Mouse (Mus musculus) kidney, postnatal 10 days (tissue): ENCODE data around the gene Nbeal2.

Experiments
- DNase-seq: peaks from one replicate; pipeline ENCODE4 v3.0.0; 2021; ENCODE audit warnings: mixed read lengths

The Nbeal2 gene

GRCm38 (mm10) chr9:110673107-110673752 is 19.3 kb upstream of the Nbeal2 start:
- DNase-seq: no peak

DNA sequence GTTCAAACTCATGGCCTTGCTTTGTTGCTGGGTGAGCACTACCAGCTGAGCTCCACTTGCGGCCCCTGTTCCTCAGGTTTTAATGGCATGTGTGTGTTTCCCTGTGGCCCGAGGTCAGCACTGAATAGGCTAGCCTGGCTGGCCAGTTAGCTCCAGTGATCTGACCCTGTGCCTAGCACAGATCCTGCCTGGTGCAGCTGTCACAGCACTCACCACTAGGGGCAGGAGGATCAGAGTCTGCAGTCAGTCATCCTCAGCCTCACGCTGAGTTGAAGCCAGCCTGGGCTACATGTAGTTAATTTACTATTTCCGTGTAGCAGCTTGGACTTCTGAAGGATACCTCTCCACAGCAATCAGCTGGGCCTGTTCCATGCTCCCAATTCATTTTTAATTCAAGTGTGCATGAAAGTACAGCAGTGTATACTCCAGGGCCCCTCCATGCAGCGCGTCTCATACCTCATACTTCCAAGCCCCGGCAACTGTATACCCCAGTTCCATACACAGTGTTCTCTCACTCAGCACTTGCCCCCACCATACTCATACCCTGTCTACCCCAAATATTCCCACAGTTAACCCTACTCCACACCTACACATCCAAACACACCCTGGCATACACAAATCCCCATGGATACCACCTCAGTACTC is 18.6 kb upstream of the Nbeal2 start:
- peak; percentile 65 for DNase-seq

DNA sequence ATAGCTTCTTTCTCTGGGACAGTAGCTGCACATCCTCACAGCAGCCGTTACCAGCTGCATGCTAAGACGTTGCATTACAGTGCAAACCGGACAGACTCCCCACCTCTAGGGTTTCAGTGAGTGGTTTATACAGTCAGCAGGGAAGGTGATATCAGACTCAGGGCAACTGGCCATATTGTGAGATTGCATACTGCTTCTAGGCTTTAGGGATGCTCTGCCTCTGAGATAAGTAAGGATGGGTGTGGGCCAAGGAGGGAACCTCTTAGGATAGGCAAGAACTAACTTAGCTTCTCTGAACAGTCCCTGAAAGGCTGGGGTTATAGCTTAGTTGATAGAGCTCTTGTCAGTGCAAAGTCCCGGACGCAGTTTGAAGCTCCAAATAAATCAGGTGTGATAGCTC is 15.8 kb upstream of the Nbeal2 start:
- DNase-seq: no peak

DNA sequence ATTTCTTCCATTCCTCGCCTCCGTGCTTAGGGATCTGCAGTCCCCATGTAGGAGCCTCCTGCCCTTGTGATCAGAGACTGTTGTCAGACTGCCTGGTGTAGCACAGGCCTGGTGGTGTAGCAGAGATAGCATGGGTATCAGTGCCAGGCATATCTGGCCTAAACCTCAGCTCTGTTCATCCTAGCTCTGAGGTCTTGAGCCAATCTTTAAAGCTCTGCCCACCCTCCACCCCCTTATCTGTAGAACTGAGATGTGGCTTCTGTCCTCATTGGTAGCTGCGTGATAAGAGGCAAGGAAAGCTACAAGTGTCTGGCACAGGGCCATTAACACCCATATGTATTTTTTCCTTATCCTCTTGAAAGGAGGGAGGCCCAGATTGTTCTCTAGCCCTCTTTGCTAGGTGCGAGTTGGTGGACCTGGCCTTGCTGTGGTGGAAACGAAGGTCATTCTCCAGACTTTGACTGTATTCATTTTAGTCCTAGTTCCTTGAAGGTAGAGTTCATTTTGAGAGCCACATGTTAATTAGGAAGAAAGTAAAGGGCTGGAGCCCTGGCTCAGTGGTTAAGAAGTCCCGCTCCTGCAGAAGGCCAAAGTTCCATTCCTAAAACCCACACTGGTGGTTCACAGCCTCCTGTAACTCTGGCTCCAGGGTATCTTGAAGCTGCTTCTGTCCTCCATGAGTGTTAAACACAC is 14.8 kb upstream of the Nbeal2 start:
- DNase-seq: no peak

DNA sequence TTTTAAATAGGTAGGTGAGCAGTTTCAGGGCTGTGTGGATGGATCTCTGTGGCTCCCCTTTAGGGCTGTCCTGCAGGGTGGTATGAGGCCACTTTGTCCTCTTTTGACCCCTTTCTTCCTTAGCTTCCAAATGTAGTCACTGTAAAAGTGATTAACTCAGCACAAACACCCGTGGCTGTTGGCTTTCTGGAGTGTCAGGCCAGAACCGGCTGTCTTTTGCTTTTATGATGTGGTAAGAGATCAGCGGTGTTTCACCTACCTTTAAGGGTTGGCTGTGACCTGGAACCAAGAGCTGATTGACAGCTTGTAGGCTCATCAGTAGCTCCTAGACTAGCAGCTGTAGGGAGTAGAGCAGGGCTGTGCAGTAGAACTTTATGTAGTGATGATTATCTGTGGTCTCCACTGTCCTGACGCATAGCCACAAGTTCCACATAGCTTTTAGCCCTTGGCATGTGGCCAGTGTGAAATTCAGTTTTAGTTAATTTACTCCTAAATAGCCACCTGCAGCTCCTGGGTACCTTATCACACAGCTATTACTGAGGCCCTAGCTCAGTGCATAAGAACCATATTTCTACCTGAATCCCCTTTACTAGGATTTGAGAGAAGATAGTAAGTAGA is 13.4 kb upstream of the Nbeal2 start:
- no peak for DNase-seq

DNA sequence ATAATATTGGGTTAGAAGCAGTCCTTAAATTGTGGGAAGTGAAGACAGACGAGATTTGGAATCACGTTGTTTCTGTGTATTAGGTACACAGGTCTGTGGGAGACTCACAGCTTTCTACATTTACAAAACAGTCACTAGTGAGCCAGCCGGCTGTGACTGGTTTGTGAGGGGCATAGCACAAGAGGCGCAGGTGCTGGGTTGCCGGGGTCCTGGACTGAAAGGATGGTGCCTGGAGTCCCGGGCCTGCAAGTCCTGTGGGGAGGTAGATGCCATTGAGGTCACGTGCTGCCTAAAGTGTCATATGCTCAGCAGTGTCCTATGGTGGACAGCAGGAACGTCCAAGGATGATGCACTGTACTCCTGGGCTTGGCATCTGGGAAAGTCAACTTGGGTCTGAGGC is 12.4 kb upstream of the Nbeal2 start:
- DNase-seq: no peak

DNA sequence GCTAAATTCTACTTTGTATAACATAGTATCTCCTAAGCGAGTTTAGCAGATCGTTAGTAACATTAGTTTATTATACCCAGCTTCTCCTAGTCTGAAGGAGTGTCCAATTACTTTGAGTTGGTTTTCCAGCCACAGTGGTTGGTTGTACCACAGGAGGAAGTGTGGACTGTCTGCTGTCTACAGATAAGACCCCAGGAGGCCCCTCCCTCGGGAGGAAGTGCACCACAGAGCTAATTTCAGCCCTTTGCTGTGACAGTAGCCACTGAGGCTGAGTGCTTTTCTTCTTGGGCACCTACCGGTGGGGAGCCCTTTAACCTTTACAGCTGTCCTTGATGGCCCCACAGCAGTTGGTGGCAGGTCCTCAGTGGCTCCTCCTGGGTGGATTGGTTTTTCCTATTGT is 12.0 kb upstream of the Nbeal2 start:
- DNase-seq: no peak

DNA sequence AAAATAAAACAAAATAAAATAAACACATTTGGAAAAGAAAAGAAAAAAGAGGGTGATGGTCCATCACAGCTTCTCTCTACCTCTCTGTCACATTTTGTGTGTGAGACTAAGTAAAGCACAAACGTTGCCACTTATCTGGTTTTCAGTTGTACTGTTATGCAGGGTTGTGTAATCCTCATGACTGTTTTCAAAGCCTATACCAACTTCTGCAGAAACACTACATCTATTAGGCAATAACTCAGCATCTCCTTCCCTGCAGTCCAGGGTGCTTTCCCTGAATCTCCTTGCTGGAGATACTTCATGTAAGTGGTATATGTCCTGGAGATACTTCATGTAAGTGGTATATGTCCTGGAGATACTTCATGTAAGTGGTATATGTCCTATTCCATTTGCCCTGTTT is 8.9 kb upstream of the Nbeal2 start:
- DNase-seq: no peak

- DNase-seq: no peak
These were observed 7.1 kb upstream of the Nbeal2 start for GRCm38 (mm10) chr9:110660856-110661612.

GRCm38 (mm10) chr9:110660208-110660607 is 6.2 kb upstream of the Nbeal2 start:
- DNase-seq: no peak

GRCm38 (mm10) chr9:110659521-110659920 is 5.6 kb upstream of the Nbeal2 start:
- DNase-seq: no peak

DNA sequence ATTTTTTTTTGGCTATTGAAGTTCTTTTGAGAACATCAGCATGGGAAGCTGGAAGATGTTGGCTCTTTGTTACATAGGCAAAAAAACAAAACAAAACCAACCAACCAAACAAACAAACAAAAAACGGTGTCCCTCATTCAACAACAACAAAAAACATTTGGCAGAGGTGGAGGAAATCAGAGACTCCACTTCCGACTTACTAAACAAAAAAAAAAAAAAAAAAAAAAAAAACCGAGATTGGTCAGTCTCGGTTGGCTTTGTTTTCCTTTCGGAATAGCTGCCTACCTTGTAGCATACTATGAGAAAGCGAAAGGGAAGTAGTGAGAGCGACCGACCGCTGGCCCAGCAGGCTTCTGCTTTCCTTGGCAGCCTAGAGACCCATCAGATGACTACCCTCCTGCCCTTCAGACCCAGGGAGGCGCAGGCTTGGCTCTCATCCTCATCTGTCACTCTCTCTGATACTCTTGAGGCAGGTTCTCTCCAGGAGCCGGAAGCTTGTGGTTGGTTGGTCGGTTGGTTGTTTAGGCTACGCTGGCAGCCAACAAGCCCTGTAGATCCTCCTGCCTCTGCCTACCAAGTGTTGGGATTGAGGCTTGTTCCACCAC is 3.6 kb upstream of the Nbeal2 start:
- DNase-seq: peak; percentile 62

- DNase-seq: peak; percentile 96
These were observed 2.6 kb upstream of the Nbeal2 start, which contains the start of gene Ccdc12 for GRCm38 (mm10) chr9:110656249-110657221. Gene Ccdc12, plus strand, starts transcription at chr9:110656503.

DNA sequence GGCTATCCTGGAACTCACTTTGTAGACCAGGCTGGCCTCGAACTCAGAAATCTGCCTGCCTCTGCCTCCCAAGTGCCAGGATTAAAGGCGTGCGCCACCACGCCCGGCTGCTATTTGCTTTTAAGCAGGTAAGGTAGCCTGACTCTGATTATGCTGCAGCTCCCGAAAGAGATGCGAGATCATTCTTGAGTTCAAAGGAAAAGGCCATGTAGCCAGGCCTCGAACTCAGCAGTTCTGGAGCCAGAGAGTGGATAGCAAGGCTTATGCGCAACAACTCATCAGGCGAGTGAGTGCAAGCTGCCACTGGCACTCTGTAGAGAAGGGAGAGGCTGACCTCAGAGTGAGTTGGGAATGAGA is 1.7 kb upstream of the Nbeal2 start:
- no peak for DNase-seq

GRCm38 (mm10) chr9:110654726-110655650 is 1.0 kb upstream of the Nbeal2 start:
- no peak for DNase-seq

DNA sequence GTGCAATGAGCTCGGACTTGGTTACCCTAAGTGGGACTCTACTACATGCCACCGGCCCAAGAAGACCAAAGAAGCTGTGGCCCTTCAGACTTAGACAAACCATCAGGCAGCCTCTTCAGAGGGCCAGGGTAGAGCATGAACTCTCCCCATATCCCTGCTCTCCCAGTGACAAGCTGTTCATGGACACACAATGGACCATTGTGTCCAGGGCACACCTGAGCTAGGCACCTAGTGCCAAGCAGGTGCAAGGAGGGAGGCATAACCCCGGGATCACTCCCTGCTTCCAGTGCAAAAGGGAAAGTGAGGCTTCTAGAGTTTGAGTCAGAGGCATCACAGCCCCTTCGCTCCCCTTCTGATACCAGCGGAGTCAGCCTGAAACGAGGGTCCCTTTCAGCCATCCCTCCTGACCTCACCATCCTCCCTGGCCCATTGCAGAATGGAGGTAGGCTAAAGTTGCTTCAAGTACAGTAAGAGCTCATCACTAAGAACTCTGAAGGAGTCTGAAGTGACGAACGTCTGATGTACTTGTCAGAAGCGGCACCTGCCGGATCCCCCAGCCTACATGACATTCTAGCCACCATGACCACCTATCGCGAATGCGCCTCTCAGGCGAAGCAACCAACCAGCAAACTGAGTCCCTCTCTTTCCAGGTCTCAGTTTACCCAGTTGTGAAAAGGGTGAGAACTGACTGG is 852 bp downstream of the Nbeal2 start:
- no peak for DNase-seq

DNA sequence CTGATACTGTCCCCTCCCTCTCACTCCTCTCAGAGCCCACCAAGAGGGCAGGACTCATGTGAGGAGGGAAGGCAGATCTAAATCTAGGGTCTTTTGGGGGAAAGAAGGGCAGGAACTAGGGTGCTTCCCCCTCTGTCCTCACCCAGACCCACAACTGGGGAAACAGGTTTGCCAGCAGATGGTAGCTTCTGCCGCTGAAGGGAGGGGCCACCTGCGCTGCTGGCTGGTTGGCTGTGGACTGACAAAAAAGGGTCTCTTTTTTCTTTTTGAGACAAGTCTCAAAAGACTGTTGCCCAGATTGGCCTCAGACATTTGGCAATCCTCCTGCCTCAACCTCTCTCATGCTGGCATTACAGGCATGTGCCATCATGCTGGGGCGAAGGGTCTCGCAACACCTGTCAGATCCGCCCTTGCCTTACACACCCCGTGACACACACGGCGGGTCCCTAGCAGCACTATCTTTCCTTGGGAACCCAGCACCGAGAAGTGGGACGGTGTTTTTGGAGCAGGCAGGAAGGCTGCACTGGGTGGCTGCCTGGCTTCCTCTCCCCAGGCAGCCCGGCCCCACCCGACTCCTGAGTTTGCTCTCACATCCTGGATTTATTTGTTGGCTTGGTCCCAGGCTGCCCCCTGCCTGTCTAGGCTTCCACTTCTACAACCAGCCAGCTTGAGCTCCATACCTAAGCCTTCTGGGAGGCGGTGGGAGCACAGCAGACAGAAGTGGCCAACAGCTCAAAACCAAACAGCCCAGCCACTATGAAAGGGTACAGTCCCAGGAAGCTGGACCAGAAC is 1.8 kb downstream of the Nbeal2 start:
- DNase-seq: peak; percentile 83

GRCm38 (mm10) chr9:110649775-110650174 is 4.2 kb downstream of the Nbeal2 start:
- no peak for DNase-seq

DNA sequence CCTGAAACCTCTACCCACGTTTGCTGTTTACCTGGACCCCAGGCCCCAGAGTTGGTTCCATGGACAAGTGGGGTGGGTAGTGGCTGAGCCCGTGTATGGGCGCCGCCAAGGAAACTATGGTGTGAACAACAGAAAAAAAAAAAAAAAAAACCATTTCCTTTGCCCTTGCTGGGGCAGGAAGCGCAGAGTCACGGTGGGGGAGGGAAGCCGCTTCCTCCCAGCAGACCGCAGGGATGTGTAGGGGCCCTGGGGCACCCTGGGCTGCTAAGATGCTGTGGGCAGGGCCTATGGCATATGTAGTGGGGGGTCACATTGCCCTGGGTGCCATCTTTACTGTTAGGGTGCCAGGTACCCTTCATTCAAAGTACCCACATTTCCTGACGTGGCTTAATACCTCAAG is 8.7 kb downstream of the Nbeal2 start:
- DNase-seq: peak; percentile 26
